Mouse (Mus musculus) lung, postnatal 25 days (tissue): ENCODE measurements around the gene Mcm5.

Experiments used
- DNase-seq: peaks from one replicate; pipeline ENCODE4 v3.0.0; 2022; ENCODE audit warnings: low spot score

The Mcm5 gene

GRCm38 (mm10) chr8:75102956-75103355 lies 6.4 kb upstream of the Mcm5 start:
- DNase-seq, result peak; percentile 67

DNA sequence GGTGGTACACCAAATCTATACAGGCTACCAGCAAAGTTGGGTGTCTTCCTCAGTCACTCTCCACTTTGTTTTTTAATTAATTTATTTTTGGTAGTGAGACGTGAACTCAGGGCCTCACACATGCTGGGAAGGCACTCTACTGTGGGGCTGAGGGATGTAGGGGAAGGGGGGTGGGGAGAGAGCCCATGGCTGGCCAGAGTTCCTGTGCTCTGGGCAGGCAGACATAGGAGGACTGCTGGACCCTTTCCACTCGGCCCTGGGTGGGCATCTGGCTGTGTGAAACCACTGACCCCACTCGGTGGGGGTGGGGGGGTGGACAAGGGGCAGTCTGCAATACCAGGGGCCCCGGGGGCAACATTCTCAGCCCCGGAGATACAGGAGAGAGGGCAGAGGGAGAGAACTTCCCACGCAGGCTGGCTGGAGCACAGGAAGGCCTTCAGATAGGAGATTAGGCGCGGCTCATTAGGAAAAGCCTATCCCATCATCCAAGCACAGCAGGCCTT lies 5.9 kb upstream of the Mcm5 start:
- DNase-seq, result no peak

DNA sequence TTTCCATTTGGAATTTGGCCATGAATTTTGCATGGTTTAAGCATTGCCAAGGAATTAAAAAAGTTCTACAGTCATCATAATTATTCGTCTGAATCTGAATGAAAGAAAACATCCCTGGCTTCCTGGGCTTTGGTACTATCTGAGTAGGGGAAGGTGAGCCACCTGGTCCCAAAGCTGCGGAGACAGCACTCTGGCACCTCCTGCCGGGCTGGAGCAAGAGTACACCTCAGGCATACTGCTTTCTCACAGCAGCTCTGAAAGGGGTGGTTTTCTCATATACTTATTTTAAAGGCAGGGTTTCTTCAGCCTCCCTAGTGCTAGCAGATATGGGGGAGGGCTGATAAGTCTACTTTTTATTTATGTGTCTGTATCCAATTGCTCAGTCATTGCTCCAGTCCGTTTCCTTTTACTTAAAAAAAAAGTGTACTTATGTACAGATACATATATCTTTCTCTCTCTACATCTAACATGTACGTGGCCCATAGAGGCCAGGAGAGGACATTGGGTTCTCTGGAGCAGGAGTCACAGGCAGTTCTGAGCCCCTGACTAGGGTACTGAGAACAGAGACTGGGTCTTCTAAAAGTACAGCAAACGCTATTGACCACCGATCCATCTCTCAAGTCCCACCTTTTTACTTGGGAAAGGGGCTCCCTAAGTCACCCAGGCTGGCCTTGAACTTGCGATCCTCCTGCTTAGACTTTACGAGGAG lies 688 bp upstream of the Mcm5 start:
- DNase-seq, result peak; percentile 85

GRCm38 (mm10) chr8:75110093-75110492 lies 724 bp downstream of the Mcm5 start:
- DNase-seq, result no peak

GRCm38 (mm10) chr8:75118505-75118904 lies 9.1 kb downstream of the Mcm5 start:
- DNase-seq, result no peak

DNA sequence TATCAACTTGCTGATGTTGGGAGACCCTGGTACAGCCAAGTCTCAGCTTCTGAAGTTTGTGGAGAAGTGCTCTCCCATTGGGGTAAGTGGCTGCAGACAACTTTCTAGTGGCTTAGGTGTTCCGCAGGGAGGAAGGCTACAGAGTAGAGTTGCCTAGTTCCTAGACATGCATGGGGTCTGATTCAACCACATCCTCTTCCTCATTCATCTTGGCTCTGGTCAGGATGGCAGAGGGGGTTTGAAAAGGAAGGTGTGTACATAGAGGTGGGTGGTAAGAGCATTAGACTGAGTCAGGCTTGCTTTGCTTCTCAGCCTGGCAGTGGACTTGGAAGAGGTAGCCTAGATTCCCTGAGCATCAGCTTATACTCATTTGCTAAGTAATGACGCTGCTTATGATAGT lies 9.9 kb downstream of the Mcm5 start:
- no peak for DNase-seq

DNA sequence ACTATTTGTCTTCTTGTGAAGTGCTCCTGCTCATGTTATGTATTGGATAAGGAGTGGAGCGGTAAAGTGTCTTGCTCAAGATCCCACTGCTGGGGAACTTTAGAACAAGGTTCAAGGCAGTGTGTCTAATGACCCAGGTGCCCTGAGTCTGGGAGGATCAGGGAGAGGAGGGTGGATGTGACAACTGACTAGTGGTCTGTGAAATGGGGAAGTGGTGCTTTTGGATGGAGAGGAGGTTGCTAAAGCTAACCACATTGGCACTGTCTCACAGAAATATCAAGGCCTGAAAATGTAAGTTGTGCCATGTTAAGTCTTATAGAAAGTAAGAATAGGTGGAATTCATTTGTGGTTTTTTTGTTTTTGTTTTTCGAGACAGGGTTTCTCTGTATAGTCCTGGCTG lies 10.4 kb downstream of the Mcm5 start:
- no peak for DNase-seq

DNA sequence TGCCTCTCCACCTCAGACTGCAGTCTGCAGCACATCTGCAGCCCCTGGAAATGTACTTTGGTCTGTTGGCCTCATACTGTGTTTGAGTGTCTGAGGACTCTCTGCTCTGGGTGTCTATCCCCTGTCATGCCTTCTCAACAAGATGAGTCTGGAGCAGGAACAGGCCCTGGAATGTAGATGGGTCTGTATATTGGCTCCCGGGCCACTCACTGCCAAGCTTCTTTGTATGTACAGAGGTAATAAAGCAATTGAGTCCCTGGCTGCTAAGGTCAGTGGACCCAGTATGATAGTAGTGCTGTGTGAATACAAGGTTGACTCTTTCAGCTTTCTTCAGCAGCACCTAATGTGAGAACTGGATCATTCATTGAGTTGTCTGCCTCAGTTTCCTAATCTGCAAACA lies 18.0 kb downstream of the Mcm5 start:
- no peak for DNase-seq

GRCm38 (mm10) chr8:75132485-75132884 lies 23.1 kb downstream of the Mcm5 start:
- DNase-seq, result peak; percentile 46

DNA sequence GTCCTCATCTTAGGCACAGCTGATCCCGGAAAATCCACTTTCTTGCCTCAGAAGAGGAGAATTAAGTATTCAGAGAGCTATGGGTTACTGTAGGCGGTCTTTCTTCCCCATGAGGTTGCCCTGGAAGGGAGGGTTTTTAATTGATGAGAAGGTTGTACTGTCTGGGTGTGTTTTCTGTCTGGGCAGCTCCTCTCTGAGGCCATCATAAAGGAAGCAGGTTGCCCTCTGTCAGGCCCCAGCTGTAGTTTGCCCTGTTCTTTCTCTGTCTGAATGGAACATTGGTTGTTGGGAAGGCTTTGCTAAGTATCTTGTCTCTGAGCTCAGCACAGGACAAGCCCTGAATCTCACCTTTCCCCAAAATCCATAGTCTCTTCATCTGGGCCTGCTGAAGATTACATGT lies 24.0 kb downstream of the Mcm5 start:
- DNase-seq, result no peak

- peak; percentile 24 for DNase-seq
These were observed 25.4 kb downstream of the Mcm5 start for GRCm38 (mm10) chr8:75134603-75135391.

- DNase-seq, result no peak
These were observed 26.4 kb downstream of the Mcm5 start for GRCm38 (mm10) chr8:75135756-75136155.

DNA sequence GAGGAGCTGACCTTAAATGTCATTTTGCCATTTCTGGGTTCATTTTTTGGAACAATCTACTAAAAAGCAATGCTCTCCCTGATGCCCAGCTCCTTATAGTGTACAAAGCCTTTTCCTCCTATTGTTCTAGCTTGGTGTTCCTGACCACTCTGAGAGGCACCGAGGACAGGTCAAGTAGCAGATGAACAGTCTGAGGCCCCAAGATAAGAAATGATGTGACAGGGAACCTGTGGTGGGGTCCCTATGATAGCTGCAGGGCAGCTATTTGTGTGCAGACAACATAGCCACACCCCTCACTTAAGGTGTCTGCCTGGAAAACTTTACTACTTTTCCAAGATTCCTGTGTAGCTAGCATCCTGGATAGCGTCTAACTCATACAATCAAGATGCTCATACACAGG lies 26.9 kb downstream of the Mcm5 start:
- no peak for DNase-seq

GRCm38 (mm10) chr8:75137536-75137935 lies 28.2 kb downstream of the Mcm5 start:
- DNase-seq, result no peak

DNA sequence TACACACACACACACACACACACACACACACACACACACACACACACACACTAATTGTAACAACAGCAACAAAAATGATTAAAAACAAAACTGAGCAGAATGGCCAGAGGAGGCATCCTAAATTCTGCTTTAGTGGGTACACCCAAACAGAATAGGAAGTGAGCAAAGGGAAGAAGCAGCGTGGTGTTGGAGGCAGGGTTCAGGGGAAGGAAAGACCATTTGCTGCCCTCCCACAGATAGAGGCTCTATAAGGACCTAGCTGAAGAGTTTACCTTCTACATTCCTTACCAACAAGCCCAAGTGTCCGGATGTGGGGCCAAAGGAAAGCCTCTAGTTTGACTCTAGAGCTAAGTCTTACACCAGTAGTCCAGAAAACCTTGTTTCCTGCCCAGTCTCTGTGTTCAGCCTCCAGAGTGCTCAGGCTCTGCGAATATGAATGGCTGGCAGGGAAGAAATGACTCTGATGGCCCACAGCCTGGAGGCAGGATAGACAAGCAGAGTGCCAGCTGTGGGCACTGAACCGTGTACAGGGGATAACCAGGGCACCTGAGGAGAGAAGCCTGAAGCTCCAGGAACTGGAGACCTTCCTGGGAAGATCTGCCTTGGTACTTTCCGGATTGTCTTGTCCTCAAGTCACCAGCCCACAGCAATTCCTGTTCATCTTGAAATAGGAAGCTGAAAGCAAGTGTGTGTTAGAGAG lies 41.7 kb downstream of the Mcm5 start:
- DNase-seq, result no peak

DNA sequence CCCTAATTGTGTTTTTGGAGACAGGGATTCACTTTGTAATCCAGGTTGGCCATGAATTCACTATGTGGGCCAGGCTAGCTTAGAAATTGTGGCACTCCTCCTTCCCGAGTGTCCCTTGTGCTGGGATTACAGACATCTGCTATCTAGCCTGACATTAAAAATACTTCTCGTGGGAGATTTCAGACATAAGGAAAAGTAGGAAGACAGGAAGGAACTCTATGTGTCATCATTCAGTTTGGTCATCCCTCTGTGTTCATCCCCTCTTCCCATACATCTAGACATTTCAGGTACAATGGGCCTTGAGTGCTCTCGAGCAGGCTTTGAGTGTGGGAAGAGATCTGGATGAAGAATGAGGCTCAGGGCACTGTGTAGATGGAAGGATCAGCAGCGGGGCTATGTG lies 42.4 kb downstream of the Mcm5 start:
- no peak for DNase-seq

DNA sequence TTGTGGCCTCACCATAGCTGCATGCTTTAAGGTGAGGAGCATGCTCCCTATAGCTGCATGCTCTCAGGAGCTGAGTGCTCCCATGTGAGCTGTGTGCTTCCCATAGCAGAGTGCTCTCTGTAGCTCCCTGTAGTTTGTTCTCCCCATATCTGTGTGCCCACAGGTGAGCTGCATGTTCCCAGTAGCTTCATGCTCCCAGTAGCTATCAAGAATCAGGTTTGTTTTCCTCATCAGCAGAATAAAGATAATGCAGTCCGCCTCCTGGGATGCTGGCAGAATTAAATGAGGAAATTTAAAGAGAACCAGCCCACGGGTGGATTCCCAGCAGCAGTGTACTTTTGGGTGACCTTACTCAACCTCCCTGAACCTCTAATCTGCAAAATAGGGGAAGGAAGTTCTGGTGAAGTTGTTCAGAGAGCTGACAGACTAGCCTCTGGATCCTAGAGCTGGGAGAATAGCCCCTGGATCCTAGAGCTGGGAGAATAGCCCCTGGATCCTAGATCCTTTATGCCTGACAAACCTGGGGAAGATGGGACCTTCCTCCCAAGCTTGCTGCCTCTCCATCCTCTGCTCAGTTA lies 43.2 kb downstream of the Mcm5 start:
- DNase-seq, result no peak

GRCm38 (mm10) chr8:75154855-75155478 lies 45.6 kb downstream of the Mcm5 start:
- DNase-seq, result no peak

DNA sequence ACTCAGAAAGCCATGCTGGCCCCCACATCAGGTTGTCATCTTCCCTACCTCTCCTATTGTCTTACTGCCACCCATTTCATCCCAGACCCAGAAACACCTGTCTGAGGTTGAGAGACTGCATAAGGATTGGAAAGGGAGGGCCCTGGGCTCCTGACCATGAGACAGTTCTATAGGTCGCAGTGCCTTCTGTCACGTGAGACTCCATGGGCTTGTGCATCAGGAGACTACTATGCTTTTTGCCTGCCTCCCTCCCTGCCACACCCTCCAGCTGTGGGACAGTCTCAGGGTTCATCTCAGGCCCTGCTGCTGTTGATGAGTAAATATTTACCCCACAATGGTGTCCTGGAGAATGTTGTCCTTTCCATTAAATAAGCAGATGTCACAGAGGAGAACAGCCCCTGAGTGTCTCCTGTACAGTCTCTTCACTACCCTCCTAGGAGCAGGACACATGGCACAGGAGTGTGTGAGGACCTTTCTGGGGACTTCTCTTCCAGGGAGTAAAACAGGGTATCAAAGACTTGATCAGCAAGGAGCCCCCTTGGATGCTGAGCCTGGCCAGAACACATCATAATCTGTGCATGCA lies 46.5 kb downstream of the Mcm5 start:
- DNase-seq, result no peak

DNA sequence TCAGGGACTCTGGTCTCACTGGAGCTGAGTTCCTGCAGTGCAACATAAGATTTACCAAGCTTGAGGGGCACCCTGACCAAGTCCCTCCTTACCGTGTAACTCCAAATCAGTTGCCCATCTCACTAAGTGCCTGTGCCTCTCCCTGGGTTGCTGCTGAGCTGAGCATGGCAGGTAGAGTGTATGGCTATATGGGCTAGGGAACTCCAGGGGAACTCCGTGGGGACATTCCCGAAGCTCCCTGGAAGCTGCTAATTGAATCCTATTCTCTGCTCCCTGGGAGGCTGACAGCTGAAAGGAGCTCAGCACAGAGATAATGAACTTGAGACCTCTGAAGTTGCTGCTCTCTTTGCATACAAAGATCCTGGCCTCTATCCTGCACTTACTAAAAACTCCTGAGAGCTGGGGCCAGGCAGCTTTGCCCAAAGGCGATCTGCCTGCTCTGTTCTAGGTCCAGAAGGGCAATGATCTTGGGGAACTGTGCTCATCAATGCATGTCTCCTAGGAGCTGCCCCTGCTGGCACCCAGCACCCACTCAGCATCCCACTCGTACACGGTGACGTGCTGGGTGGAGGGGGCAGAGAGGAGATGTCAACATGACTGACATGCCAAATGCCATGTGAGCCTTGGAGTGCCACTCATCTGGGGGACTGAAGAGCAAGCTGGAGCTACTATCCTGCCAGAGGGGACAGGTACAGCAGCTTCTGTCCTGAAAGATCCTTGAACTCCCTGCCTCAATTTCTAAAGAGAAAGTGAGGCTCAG lies 48.3 kb downstream of the Mcm5 start:
- no peak for DNase-seq

GRCm38 (mm10) chr8:75169363-75169762 lies 60.0 kb downstream of the Mcm5 start:
- DNase-seq, result no peak
